Mouse (Mus musculus) kidney, embryonic 16.5 days (tissue): ENCODE results near the gene Sytl3. TPM values are rescaled to one million over a fixed set of nuclear protein-coding genes. Genes with fewer than 3 reads are reported as not detected.
A peak's percentile ranks its signal among the peaks of the same experiment; 100 is the strongest.
"Not testable (repeated sequence)": the region's sequence is repeated elsewhere in the genome, so short reads cannot be mapped to it uniquely, and the experiment has no call there.

Experiments used
- ATAC-seq: fragments of 200-750 bp; cut with Nextera tagmentation; 2 replicates; pipeline ENCODE4 v1.8.0; 2017; ENCODE audit warnings: moderate TSS enrichment; ENCODE audit not compliant: low FRiP score, low TSS enrichment
- H3K27ac ChIP-seq: fragments of 300-500 bp; sonication (generic); 2 replicates; pipeline ENCODE4 v1.5.1; 2014; ENCODE audit warnings: low read length
- H3K27me3 ChIP-seq: fragments of 300-500 bp; sonication (generic); 2 replicates; pipeline ENCODE4 v1.6.1; 2014; ENCODE audit warnings: low read length, control low read depth, mixed read lengths; ENCODE audit not compliant: insufficient read depth
- H3K36me3 ChIP-seq: fragments of 300-500 bp; sonication (generic); 2 replicates; pipeline ENCODE4 v1.6.1; 2014; ENCODE audit warnings: low read length, control low read depth, mixed read lengths; ENCODE audit not compliant: insufficient read depth
- H3K4me1 ChIP-seq: fragments of 300-500 bp; sonication (generic); 2 replicates; pipeline ENCODE4 v1.6.1; 2014; ENCODE audit warnings: low read length, control low read depth, mixed read lengths; ENCODE audit not compliant: insufficient read depth
- H3K4me2 ChIP-seq: fragments of 300-500 bp; sonication (generic); replicated peaks from 2 replicates; pipeline ENCODE4 v1.6.1; 2014; ENCODE audit warnings: low read depth, low read length
- H3K4me3 ChIP-seq: fragments of 300-500 bp; sonication (generic); 2 replicates; pipeline ENCODE4 v1.5.1; 2014; ENCODE audit warnings: mild to moderate bottlenecking, low read length
- H3K9ac ChIP-seq: fragments of 300-500 bp; sonication (generic); replicated peaks from 2 replicates; pipeline ENCODE4 v1.6.1; 2014; ENCODE audit warnings: low read length
- H3K9me3 ChIP-seq: fragments of 300-500 bp; sonication (generic); 2 replicates; pipeline ENCODE4 v1.6.1; 2016; ENCODE audit warnings: low read length, control low read depth
- WGBS: fragments of 180-500 bp; shearing (Covaris S2); extraction: QIAGEN DNeasy Blood & Tissue Kit; methylation state at CpG from one replicate; pipeline ENCODE4 v1.1.7; 2014; 5-methylcytosine and 5-hydroxymethylcytosine counted together
- polyA plus RNA-seq: library from polyadenylated mRNA; unstranded; fragments of >200 nt; fragmentation: Nextera tagmentation; extraction: Ambion mirVana; gene quantifications from 2 replicates; pipeline ENCODE4 v1.2.1, GENCODE M21; 2015

The Sytl3 gene
- 1.2 and 1.3 TPM in 2 replicates for polyA plus RNA-seq

DNA sequence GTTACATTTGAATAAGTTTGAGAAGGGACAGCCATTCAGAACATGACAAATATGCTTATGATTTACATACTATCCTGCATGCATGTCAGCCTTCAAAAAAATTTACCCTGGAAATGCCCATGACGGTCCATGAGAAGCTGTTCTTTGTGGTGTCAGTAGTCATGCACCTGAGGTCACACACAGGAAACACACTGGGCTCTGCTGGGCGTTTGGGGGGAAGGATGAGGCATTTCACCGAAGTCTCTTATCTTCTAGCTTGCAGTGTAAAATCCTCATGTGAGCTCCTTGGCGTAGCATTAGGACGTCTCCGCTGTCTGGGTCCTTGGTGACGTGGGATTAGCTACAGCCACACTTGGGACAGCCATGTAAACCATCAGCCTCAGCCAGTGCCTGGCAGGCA is at the start of gene Sytl3:
TSS of gene Sytl3 (plus strand) at position 293 of the 400 bp plus-strand sequence.
- H3K4me1 ChIP-seq, H3K9ac ChIP-seq, H3K27me3 ChIP-seq, H3K36me3 ChIP-seq, H3K9me3 ChIP-seq, H3K4me2 ChIP-seq, ATAC-seq, H3K4me3 ChIP-seq, H3K27ac ChIP-seq: not testable (repeated sequence)
- WGBS = 74% methylated on average over 3 of the region's 7 CpGs

DNA sequence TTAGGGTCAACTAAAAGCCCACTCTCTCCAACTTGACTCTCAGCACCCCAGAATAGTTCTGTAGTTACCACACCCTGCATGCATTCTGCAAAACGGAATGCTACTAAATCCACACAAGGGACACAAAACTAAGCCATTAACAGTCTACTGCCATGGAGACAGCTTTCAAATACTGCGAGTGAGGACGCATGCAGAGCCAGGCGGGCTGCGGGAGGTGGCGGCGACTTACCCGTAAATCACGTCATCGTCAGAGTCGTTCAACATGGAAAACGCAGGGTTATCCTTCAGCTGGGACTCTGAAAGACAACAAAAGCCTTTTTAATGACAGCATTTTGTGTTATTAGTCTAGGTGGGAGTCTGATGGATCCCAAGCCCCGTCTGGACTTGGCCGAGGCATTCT is 45.4 kb upstream of the Sytl3 start:
- not testable (repeated sequence) for H3K4me2 ChIP-seq, ATAC-seq, H3K9ac ChIP-seq, H3K4me1 ChIP-seq, H3K27ac ChIP-seq, H3K4me3 ChIP-seq, H3K36me3 ChIP-seq, H3K27me3 ChIP-seq, H3K9me3 ChIP-seq
- 74% methylated on average over 11 of the region's 14 CpGs for WGBS

DNA sequence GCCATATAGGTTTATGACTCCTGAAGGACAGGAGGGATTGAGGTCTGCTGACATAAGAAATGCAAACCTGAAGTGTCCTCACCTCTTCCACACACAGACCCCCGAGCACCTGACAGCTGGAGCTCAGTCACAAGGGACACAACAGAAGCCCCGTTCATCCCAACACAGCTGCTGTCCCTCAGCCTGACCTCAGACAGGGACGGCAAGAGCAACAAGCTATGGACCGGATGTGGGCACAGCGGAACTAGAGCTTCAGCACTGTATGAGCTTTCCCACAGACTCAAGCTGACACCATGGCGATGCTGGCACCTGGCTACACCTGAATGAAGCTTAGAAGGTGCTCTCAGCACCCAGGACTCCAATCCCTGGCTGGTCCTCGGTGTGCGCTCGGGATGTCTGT is 44.6 kb upstream of the Sytl3 start:
- not testable (repeated sequence) for H3K36me3 ChIP-seq, H3K4me2 ChIP-seq, H3K9ac ChIP-seq, H3K27ac ChIP-seq, H3K4me1 ChIP-seq, H3K4me3 ChIP-seq, H3K27me3 ChIP-seq, H3K9me3 ChIP-seq, ATAC-seq
- 78% methylated on average over 5 of the region's 9 CpGs for WGBS

DNA sequence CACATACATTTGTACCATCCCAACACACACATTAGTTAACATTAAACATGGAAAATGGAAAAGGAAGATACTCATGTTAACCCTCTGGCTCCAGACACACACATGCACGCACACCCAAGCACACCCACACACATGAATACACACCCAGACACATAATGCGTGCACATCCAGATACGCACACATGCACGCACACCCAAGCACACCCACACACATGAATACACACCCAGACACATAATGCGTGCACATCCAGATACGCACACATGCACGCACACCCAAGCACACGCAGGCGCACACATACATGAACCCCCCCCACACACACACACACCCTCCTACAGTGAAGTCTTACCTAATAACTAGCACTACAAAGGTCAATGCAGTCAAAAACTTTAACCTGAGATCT is 42.2 kb upstream of the Sytl3 start:
- not testable (repeated sequence) for ATAC-seq, H3K9ac ChIP-seq, H3K27ac ChIP-seq, H3K4me2 ChIP-seq, H3K27me3 ChIP-seq, H3K4me3 ChIP-seq, H3K36me3 ChIP-seq, H3K9me3 ChIP-seq, H3K4me1 ChIP-seq
- WGBS = 92% methylated on average over 9 of the region's 9 CpGs

DNA sequence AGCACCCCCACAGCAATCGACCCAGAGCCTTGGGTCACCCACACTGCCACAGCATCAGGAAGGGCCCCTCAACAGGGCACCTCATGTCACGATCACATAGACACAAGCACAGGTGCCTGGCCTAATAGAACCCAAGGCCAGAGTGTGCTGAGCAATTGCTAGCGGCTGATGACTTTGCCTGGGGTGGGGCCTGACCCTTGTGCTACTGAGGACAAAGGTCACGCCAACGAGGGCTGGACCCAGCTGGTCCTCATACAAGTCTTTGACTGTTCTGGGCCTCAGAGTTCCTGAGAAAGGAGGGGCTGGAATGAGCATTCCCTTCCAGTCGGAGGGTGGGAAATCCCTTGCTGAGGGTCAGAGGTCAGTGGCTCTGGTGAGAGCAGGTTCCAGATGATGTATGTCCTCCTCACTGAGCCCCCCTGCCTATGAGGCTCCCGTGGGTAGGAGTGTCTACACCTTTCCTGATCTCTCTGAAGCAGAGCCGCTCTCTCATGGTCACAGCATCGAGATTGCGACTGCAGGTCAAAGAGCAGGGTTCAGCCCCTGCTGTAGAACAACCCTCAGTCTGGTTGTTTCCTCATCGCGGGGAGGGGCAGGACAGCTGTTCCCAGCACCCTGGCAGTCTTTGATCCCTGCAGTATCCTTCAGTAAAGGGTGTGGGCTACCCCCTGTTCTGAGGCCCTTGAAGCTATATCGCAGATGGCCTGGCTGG is 41.0 kb upstream of the Sytl3 start:
- H3K36me3 ChIP-seq, H3K27me3 ChIP-seq, H3K9ac ChIP-seq, H3K9me3 ChIP-seq, H3K4me1 ChIP-seq, H3K4me2 ChIP-seq, H3K4me3 ChIP-seq, H3K27ac ChIP-seq: not testable (repeated sequence)
- peak; percentile 37; the same call in 1 of the 2 replicates for ATAC-seq
- WGBS = 38% methylated on average over 6 of the region's 13 CpGs

DNA sequence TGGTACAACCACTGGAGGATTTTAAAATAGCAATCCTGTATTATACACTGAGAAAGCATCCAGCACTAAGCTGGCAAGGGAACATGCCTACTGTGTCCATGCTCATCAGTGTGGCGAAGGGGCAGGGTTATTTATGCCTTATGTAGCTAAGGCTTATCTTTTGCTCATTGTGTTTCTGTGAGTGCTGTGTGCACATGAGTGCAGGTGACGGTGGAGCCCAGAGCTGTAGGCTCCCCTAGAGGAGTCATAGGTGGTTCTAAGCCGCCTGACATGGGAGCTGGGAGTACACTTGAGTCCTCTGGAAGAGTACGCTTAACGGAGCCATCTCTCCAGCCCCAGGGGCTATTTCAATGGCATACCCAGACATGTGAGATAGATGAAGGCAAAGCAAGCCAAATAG is 39.6 kb upstream of the Sytl3 start:
- not testable (repeated sequence) for H3K4me2 ChIP-seq, H3K4me3 ChIP-seq, H3K27me3 ChIP-seq, ATAC-seq, H3K4me1 ChIP-seq, H3K27ac ChIP-seq, H3K36me3 ChIP-seq, H3K9me3 ChIP-seq, H3K9ac ChIP-seq
- 93% methylated on average over 5 of the region's 5 CpGs for WGBS

DNA sequence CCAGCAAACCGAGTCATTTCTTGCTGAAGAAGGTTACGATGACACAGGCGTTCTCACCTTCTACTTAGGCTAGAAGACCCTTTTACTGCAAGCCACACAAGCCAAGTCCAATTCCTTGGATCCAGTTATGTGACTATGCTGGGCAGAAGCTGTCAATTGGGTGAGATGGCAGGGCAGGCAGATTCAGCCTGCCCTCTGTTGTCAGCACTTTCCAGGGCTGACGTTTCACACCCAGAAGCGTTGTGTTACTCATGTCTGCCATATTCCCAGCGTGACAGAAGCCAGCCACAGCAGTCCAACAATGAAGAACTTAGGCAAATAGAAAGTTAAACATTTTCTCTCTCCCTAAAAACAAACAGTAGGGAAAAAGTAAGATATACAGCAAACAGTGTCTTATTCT is 38.9 kb upstream of the Sytl3 start:
- 73% methylated on average over 6 of the region's 6 CpGs for WGBS
- H3K4me3 ChIP-seq, H3K27me3 ChIP-seq, H3K36me3 ChIP-seq, H3K27ac ChIP-seq, H3K4me2 ChIP-seq, ATAC-seq, H3K9ac ChIP-seq, H3K9me3 ChIP-seq, H3K4me1 ChIP-seq: not testable (repeated sequence)

DNA sequence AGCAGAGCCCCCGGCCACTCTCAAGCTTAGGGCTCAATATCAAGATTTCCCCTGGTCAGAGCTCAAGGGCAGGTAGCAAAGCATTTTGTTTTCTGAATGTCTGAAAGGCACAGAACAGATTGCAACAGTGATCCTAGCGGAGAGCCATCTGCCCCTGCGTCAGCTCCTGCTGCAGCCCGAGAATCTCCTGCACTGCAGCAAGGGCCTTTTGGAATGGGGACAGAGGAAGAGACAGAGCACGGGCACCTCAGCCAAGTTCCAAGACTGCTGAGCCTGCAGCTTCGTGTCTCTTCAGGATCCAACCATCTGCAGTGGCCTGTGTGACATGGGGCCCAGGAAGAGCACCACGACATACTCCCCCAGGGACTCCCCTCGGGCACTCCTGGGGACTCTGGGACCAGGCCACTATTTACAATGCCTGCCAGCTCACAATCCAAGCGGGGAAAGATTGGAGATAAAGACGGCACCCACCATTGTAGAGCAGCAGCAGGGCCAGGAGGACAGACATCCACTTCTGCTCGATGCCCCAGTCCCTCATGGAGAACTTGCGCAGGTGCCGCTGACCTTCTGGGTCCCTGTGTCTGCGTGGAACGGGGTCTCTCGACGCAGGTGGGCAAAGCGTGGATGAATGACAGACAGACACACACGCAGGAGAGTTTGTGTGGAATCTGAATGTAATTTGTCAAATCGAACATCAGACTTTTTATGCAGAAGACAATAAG is 38.0 kb upstream of the Sytl3 start:
- H3K4me3 ChIP-seq, ATAC-seq: not testable (repeated sequence)
- WGBS = 75% methylated on average over 18 of the region's 20 CpGs

DNA sequence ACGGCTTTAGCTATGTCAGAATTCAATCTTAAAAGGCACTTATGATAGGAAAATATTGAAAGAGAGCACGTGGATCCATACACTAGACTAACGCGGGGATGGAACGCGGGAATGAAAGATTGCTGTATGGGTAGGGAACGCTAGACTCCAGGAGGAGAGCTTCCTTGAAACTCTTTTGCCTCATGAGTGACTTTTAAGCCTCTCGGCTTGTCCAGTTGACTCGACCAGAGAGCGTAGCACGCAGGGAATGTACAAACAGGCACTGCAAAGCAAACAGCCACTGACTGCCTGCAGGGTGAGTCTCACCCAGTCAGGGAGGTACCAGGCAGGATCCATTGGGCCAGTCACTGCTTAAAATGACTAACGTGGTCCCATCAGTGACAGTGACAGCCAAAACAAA is 36.9 kb upstream of the Sytl3 start:
- not testable (repeated sequence) for H3K9ac ChIP-seq, H3K4me2 ChIP-seq, ATAC-seq, H3K27ac ChIP-seq, H3K36me3 ChIP-seq, H3K9me3 ChIP-seq, H3K27me3 ChIP-seq, H3K4me1 ChIP-seq, H3K4me3 ChIP-seq
- 83% methylated on average over 11 of the region's 12 CpGs for WGBS

More for the DNA sequence above, 38.0 kb upstream of the Sytl3 start:
- H3K4me1 ChIP-seq, H3K9ac ChIP-seq, H3K9me3 ChIP-seq, H3K27me3 ChIP-seq, H3K4me2 ChIP-seq, H3K36me3 ChIP-seq, H3K27ac ChIP-seq: not testable (repeated sequence)

DNA sequence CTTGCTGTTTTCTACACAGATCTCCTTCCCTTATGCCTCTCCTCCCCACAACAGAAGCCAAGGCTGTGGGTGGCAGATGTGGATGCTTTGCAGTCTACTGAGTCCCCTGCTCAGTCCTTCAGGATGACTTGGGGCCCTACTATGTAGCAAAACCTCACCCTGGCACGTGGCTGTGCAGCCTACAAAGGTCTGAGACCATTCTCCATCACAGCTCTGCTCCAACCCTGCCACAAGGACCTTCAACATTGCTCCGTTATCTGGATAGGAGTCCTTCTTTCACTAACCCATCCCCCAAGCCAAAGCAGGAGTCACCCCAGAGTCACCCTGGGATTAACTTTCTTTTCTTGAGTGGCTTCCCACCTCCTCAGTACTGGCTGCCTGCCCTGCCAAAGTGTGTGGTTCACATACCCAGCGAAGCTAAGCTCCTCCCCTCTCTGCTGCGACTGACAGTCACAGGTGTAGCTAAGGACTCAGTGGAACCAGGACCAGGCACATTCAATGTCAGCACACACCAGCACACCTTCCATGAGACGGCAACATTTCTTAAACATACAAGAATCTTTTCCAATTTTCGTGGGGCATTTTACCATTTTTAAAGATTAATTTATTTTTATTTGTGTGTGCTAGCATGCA is 33.9 kb upstream of the Sytl3 start:
- H3K27me3 ChIP-seq = not testable (repeated sequence)

More for the DNA sequence above, 33.9 kb upstream of the Sytl3 start:
- H3K4me3 ChIP-seq, H3K9me3 ChIP-seq, H3K9ac ChIP-seq, ATAC-seq, H3K4me1 ChIP-seq, H3K36me3 ChIP-seq, H3K4me2 ChIP-seq, H3K27ac ChIP-seq: not testable (repeated sequence)
- 71% methylated on average over 1 of the region's 6 CpGs for WGBS
